Mouse (Mus musculus) inflammation-experienced regulatory T-cells, adult 6 months (primary cell): Measurements from ENCODE around the gene Rnf167. TPM values are rescaled to one million over a fixed set of nuclear protein-coding genes. Genes with fewer than 3 reads are reported as not detected.

ENCODE experiments used
- ATAC-seq: one replicate; pipeline ENCODE4 v1.8.0; 2017
- polyA plus RNA-seq, 3 experiments: library from polyadenylated mRNA; unstranded; fragments of 100-300 nt; shearing (Covaris generic); gene quantifications; one replicate each; pipeline ENCODE4 v1.2.1; 2017

Gene Rnf167
- polyA plus RNA-seq, 3 experiments from 2014 or later = 276 to 454 (median 423) TPM

- no peak for ATAC-seq
Observed at GRCm38 (mm10) chr11:70638293-70638692, 8.7 kb upstream of the Rnf167 start.

- ATAC-seq = no peak
Observed at GRCm38 (mm10) chr11:70638714-70639278, 8.2 kb upstream of the Rnf167 start, which contains the start of gene Gp1ba. Gene Gp1ba (plus strand): TSS chr11:70639122.

- ATAC-seq = no peak
Observed at GRCm38 (mm10) chr11:70639976-70640375, 7.1 kb upstream of the Rnf167 start.

GRCm38 (mm10) chr11:70641241-70641640 lies 5.8 kb upstream of the Rnf167 start:
- no peak for ATAC-seq

- no peak for ATAC-seq
Observed at GRCm38 (mm10) chr11:70643051-70643450, 4.0 kb upstream of the Rnf167 start.

- no peak for ATAC-seq
Observed at GRCm38 (mm10) chr11:70644564-70645103, 2.4 kb upstream of the Rnf167 start.

GRCm38 (mm10) chr11:70645461-70646258 lies 1.4 kb upstream of the Rnf167 start:
- no peak for ATAC-seq

- ATAC-seq = no peak
Observed at GRCm38 (mm10) chr11:70646259-70646555, 828 bp upstream of the Rnf167 start.

- ATAC-seq = no peak
Observed at GRCm38 (mm10) chr11:70647716-70648420, 833 bp downstream of the Rnf167 start.

- no peak for ATAC-seq
Observed at GRCm38 (mm10) chr11:70648512-70648911, 1.5 kb downstream of the Rnf167 start.

GRCm38 (mm10) chr11:70649185-70649734 lies 2.2 kb downstream of the Rnf167 start:
- no peak for ATAC-seq

GRCm38 (mm10) chr11:70650322-70651175 lies 3.5 kb downstream of the Rnf167 start:
- ATAC-seq = peak; percentile 49

GRCm38 (mm10) chr11:70651391-70651790 lies 4.4 kb downstream of the Rnf167 start:
- ATAC-seq = no peak

- ATAC-seq = no peak
Observed at GRCm38 (mm10) chr11:70652029-70652883, 5.2 kb downstream of the Rnf167 start.

- ATAC-seq = no peak
Observed at GRCm38 (mm10) chr11:70652884-70653344, 5.9 kb downstream of the Rnf167 start.

GRCm38 (mm10) chr11:70653345-70654197 lies 6.5 kb downstream of the Rnf167 start:
- no peak for ATAC-seq

- peak; percentile 45 for ATAC-seq
Observed at GRCm38 (mm10) chr11:70654198-70654922, 7.3 kb downstream of the Rnf167 start, which contains the start of gene Pfn1. Gene Pfn1 (minus strand): TSS chr11:70654644.

GRCm38 (mm10) chr11:70654923-70655570 lies 8.0 kb downstream of the Rnf167 start:
- peak; percentile 27 for ATAC-seq
